Mouse (Mus musculus): Measurements from ENCODE around the gene Mysm1. TPM values are rescaled to one million over a fixed set of nuclear protein-coding genes. Genes with fewer than 3 reads are reported as not detected.

Mysm1 gene
- polyA plus RNA-seq, 1 experiment from 2014 or later: 23.6 TPM

DNA sequence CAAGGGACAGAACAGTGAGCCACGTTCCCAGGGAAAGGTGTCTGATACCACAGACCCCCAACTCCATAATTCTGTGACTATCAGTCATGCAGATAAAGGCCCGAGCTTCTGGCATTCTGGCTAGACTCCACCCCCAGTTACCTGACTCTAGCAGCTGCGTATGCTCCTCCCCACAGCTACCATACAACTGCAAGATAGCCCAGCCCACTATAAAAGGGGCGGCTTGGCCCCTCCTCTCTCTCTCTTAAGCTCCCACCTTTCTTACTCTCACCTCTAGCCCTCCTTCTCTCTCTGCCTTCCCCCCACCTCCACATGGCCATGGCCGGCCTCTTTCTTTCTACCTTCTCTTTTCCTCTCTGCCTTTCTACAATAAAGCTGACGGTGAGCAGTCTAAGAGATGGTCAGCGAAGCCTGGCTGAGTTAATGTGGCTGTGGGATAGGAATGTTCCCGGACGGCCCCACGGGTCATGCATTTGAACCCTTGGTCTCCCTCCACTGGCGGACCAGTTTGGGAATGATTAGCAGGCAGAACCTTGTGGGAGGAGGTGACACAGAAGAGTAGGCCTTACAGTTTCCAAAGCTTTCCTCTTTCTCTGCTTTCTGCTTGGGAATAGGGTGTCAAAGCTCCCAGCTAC lies 37.6 kb downstream of the Mysm1 start:
- Histone ChIP-seq H3K9me3 (replicated peaks) (no peaks in the 10 kb centered on the region), H3K36me3 (peaks cover 41% of the 10 kb centered on the region), H3K27me3 (replicated peaks) (no peaks in the 10 kb centered on the region), H3K4me2 (no peak overlapping the region), H3K27ac (ENCODE audit: poor library complexity, severe bottlenecking) (no peak overlapping the region), H3K4me1 (replicated peaks) (no peaks in the 10 kb centered on the region), H3K9ac (no peak overlapping the region), H3K4me3 (no peak overlapping the region)
- ATAC-seq (ENCODE audit: insufficient number of reproducible peaks, low FRiP score): no peak
- WGBS: 71% methylated on average over 11 of the region's 11 CpGs

DNA sequence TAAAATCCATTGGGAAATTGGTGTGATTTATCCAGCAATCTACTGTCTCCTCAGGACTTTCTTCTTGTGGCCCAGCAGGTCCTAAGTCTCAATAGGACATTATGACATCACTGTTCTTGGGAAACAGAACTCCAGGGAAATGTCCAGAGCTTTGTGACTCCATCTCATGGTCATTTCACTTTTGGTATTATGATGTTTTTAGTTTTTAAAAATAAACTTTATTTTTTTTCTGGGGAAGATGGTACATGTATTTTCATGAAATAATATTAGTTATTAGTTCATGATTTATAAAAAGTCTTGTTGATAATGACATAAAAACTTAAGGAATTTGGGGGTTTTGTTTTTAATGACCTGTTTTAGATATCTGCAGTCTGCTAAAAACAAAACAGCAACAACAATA lies 50.2 kb downstream of the Mysm1 start, which contains the start of gene Eqtn:
Gene Eqtn (minus strand): TSS at position 101 of the 400 bp plus-strand sequence.
- H3K9ac ChIP-seq: no peak within 1 kb of the TSS
- no peaks in the 10 kb centered on the region for H3K4me1 ChIP-seq (replicated peaks)
- no peaks in the 10 kb centered on the region for H3K9me3 ChIP-seq (replicated peaks)
- H3K27me3 ChIP-seq (replicated peaks): no peaks in the 10 kb centered on the region
- no peak for ATAC-seq (ENCODE audit: insufficient number of reproducible peaks, low FRiP score)
- no peak within 1 kb of the TSS for H3K4me3 ChIP-seq
- H3K27ac ChIP-seq (ENCODE audit: poor library complexity, severe bottlenecking): no peak within 1 kb of the TSS
- no peaks in the 10 kb centered on the region for H3K36me3 ChIP-seq
- no peak within 1 kb of the TSS for H3K4me2 ChIP-seq

DNA sequence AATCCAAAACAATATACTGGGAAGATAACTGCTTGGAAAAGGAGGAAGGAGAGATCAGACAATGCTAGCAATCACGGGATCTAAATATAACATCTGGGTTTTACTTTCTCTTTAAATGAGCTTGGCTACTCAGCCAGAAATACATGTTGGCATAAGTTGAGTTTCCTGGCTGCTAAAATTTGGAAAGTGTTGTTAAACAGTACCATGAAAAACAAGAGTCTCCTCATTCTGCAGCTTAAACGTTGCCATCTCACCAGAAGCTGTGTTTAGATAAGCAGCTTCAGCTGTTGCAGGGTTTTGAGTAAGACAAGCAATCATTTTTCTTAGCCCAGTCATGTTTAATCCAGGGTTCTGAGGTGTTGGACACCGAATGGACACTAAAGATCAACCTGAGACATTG lies 77.1 kb downstream of the Mysm1 start:
- 45% methylated on average over 3 of the region's 3 CpGs for WGBS
- Histone ChIP-seq H3K9me3 (replicated peaks) (peaks cover 6% of the 10 kb centered on the region; the same call in 1 of the 2 replicates), H3K27me3 (replicated peaks) (no peaks in the 10 kb centered on the region), H3K4me2 (no peak overlapping the region), H3K4me3 (no peak overlapping the region), H3K36me3 (no peaks in the 10 kb centered on the region), H3K4me1 (replicated peaks) (no peaks in the 10 kb centered on the region), H3K27ac (ENCODE audit: poor library complexity, severe bottlenecking) (no peak overlapping the region), H3K9ac (no peak overlapping the region)
- ATAC-seq (ENCODE audit: insufficient number of reproducible peaks, low FRiP score): no peak

DNA sequence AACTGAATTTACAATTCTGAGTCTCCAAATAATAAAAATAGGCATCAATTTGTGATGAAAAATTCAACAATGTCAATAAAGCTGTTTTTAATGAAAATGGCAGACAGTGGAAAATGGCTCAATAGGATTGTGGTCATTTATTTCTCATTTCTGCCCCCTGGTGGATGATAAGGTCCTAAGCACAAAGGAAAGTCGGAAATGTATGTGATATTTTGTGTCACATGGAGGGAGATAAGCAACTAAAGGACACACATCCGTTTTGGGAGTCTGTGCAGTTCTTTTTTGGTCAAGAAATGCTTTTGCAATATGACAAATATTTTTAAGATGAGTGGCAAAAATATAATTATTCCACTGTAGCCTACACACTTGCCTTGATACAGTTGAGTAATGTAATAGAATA lies 78.2 kb downstream of the Mysm1 start:
- ATAC-seq (ENCODE audit: insufficient number of reproducible peaks, low FRiP score): no peak
- H3K36me3 ChIP-seq: no peaks in the 10 kb centered on the region
- H3K4me3 ChIP-seq: no peak overlapping the region
- H3K9ac ChIP-seq: no peak overlapping the region
- H3K27me3 ChIP-seq (replicated peaks): no peaks in the 10 kb centered on the region
- 11% methylated on average over 2 of the region's 2 CpGs for WGBS
- H3K4me2 ChIP-seq: no peak overlapping the region
- H3K4me1 ChIP-seq (replicated peaks): no peaks in the 10 kb centered on the region
- H3K27ac ChIP-seq (ENCODE audit: poor library complexity, severe bottlenecking): no peak overlapping the region
- peaks cover 6% of the 10 kb centered on the region; the same call in 1 of the 2 replicates for H3K9me3 ChIP-seq (replicated peaks)

Other genes with a start within 250 kb of the Mysm1 start
- gene Tek, start 239.8 kb downstream of the Mysm1 start, polyA plus RNA-seq (2016; fragmentation: Nextera tagmentation; extraction: Ambion mirVana): 66.6 and 70.6 TPM in 2 replicates
- 0.15 and 0.17 TPM in 2 replicates for gene Eqtn, start 50.3 kb downstream of the Mysm1 start, polyA plus RNA-seq (2016; fragmentation: Nextera tagmentation; extraction: Ambion mirVana)
- 95.0 and 95.1 TPM in 2 replicates for gene Jun, start 73.1 kb upstream of the Mysm1 start, polyA plus RNA-seq (2016; fragmentation: Nextera tagmentation; extraction: Ambion mirVana)